Mouse (Mus musculus): ENCODE measurements around the gene Styx.

Gene Styx

GRCm38 (mm10) chr14:45445445-45445844 lies 94.6 kb downstream of the Styx start:
- CTCF ChIA-PET = interaction anchor here in 3 of 4 experiments (0.6 to 1.3 kb wide), 8 partner anchors 8 to 120 kb away, joined by 3 to 7 read pairs (median 3); no protein-coding TSS in a partner anchor
- POLR2A ChIA-PET = interaction anchor here (0.6 to 3.9 kb wide), 60 partner anchors 8 to 213 kb away, joined by 3 to 32 read pairs (median 4); partner anchors contain the start of genes Ddhd1 (in 2 of the 4), Ero1l (in 2 of the 4), Fermt2 (in 1 of the 4) and Psmc6 (in 1 of the 4)

GRCm38 (mm10) chr14:45446777-45447176 lies 95.9 kb downstream of the Styx start:
- ChIA-PET CTCF (interaction anchor here (0.5 to 1.2 kb wide), 4 partner anchors 24 to 106 kb away, joined by 3 to 5 read pairs (median 4); no protein-coding TSS in a partner anchor), POLR2A (interaction anchor here (0.8 to 3.9 kb wide), 23 partner anchors 8 to 211 kb away, joined by 3 to 32 read pairs (median 5); partner anchors contain the start of genes Ddhd1 (in 2 of the 4) and Ero1l (in 1 of the 4))

- POLR2A ChIA-PET = interaction anchor here in 2 of 4 experiments (0.7 to 5.0 kb wide), 9 partner anchors 11 to 202 kb away, joined by 3 to 27 read pairs (median 3); no protein-coding TSS in a partner anchor
- CTCF ChIA-PET = interaction anchor here in 2 of 4 experiments (0.8 to 1.2 kb wide), 4 partner anchors 10 to 1252 kb away, joined by 3 to 4 read pairs (median 4); no protein-coding TSS in a partner anchor
Measured at GRCm38 (mm10) chr14:45451090-45451489, 100.2 kb downstream of the Styx start.

DNA sequence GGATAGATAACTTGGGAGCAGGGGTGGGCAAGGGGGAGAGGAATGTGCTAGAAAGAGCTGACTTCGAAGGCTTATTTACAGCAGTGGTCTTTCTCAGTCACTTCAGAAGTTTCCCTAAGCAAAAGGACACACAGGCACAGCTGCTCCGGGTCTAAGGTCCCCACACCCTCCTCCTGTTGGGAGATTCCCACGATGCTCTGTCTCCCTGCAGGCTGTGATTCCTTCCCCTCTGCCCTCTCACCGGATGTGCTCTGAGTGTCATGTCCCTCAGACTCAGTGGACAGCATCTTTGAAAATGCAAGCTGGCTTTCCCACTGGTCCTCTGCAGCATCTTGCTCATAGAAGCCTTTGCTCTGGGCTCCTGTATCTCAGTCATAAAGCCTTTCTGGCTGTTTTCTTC lies 101.3 kb downstream of the Styx start:
- CTCF ChIA-PET = no interaction called here

GRCm38 (mm10) chr14:45452861-45453512 lies 102.1 kb downstream of the Styx start:
- ChIA-PET POLR2A (interaction anchor here (0.6 to 5.0 kb wide), 19 partner anchors 7 to 87 kb away, joined by 3 to 32 read pairs (median 6); no protein-coding TSS in a partner anchor), CTCF (interaction anchor here in 2 of 4 experiments (0.6 to 1.3 kb wide), 3 partner anchors 8 to 109 kb away, joined by 3 to 4 read pairs (median 3); no protein-coding TSS in a partner anchor)

More for the DNA sequence above, 101.3 kb downstream of the Styx start:
- POLR2A ChIA-PET = interaction anchor here in 3 of 4 experiments (0.6 to 5.0 kb wide), 8 partner anchors 12 to 206 kb away, joined by 3 to 27 read pairs (median 4); partner anchors contain the start of gene Ddhd1 (in 1 of the 3)

DNA sequence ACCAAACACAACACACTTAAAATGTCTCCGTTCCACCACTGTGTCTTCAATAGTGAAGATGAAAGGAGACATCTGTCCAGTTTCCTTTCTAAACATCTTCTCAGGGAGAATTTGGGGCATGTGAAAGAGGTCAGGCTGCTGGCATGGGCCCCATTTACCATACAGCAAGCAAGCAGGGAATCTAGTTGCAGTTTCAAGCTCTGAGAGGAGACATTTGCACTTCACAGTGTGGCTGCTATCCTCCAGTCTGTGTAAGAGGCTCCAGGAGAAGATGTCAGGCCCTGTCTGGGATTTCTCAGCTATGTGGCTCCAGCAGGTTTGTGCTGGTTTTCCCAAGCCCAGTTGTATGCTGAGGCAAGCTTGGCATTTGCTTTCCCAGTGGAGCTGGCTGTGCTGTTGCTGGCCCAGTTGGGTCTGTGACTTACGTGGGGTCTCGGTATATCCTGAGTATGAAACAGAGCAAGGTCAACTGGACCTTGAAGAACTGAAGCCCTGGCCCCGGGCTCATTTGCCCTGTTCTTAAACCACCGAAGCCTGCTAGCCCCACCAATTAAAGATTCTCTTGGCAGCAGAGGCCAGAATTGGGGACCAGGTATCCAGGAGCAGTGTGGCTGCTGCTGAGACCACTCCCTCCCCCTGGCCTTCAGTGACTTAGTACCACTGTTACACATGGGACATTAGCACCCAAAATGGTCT lies 102.8 kb downstream of the Styx start:
- ChIA-PET CTCF (interaction anchor here in 2 of 4 experiments (0.6 to 1.3 kb wide), 4 partner anchors 9 to 212 kb away, joined by 3 to 4 read pairs (median 3); no protein-coding TSS in a partner anchor), POLR2A (interaction anchor here (0.6 to 4.7 kb wide), 20 partner anchors 7 to 148 kb away, joined by 3 to 32 read pairs (median 5); no protein-coding TSS in a partner anchor)

DNA sequence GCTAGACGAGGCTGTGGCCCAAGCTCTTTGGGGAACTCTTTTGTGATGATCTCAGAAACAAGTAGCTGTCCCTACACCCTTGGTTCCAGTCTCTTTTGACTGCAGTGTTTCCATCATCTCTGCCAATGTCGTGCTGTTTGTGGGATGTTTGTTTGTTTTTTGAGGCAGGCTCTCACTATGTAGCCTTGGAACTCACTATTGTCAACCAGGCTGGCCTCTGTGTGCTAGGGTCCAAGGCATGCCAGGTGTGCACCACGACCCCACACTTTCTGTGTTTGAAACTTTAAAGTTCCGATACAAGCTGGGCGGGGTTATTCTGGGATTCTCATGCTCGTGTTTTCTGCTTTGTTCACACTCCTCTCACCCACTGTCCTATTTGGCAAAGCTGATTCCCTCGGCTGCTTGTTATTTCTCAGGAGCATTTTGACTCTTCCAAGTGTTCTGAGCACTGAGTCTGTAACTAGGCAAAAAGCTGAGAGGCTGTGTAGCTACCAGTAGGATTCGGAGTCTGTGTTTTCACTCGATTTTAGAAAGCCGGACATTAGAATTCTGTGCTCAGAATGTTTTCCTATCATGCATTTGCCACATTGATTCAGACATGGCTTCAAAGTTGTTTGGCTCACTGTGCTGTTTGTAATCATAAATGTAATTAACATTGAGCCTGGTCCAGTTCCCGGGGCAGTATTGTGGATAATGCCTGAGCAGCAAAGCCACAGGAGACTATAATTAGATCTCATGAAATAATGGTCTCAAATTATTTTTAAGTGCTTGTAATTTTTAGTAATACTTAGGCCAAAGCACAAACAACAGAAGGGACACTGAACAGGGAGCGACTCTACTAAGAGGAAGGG lies 105.0 kb downstream of the Styx start:
- ChIA-PET CTCF (interaction anchor here (0.5 to 1.7 kb wide), 6 partner anchors 14 to 95 kb away, joined by 3 to 5 read pairs (median 4); no protein-coding TSS in a partner anchor), POLR2A (interaction anchor here (0.8 to 4.7 kb wide), 15 partner anchors 10 to 110 kb away, joined by 3 to 32 read pairs (median 4); partner anchors contain the start of gene Fermt2 (in 1 of the 4))

DNA sequence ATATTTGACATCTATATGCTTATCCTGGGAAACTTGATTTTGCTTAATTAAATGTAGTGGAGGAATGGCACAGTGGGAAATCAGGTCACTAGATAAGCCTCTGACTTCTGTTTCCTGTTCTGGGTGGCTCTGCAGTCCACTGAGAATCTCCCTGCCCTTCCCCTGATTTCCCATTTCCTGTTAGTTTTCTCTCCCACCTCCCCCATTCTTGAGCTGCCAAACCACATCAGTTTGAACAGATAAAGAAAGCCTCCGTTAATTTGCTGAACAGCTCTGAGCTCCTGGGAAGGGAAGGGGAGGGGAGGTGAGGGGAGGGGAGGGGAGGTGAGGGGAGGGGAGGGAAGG lies 105.6 kb downstream of the Styx start:
- CTCF ChIA-PET = interaction anchor here in 3 of 4 experiments (0.5 to 1.7 kb wide), 3 partner anchors 33 to 95 kb away, joined by 3 to 4 read pairs (median 3); no protein-coding TSS in a partner anchor
- POLR2A ChIA-PET = interaction anchor here in 3 of 4 experiments (0.6 to 4.7 kb wide), 12 partner anchors 9 to 109 kb away, joined by 3 to 32 read pairs (median 4); no protein-coding TSS in a partner anchor

DNA sequence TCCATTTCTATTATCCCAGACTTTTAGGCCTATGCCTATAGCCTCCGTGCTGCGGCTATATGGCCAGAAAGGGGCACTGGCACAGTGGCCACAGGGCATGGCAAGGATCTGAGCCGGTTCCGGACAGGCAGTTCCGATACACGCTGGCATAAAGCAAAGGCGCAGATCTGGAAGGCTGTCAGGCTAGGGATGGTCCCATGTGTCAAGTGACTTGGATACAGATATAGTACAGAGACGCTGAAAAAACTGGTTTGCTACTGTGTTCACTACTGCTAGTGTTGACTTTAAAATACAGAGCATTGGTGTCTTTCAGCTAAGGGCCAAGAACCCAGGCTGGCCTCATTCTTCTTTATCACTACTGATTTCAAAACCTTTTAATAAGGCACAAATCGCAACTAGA lies 106.1 kb downstream of the Styx start:
- POLR2A ChIA-PET = interaction anchor here in 3 of 4 experiments (0.6 to 4.7 kb wide), 11 partner anchors 9 to 108 kb away, joined by 3 to 32 read pairs (median 3); no protein-coding TSS in a partner anchor
- CTCF ChIA-PET = interaction anchor here in 2 of 4 experiments (0.9 to 1.7 kb wide), 2 partner anchors 94 kb away, joined by 3 to 4 read pairs; no protein-coding TSS in a partner anchor

DNA sequence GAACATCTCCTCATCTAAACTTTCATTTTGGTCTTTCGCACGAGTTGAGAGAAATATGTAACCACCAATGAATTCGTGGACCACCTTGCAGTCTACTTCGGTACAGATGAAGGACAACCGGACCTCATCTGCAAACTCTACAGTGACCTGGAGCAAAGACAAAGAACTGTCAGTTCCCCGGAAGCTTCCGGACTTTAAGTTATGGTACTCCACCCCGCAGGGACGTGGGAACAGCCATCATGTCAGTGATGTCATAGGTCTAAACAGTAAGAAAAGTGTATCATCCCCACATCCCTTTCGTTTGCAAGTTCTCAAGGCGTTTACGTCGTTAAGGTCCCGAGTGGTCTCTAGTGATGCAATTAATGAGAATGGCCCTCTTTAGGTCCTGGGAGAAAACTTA lies 109.0 kb downstream of the Styx start:
- CTCF ChIA-PET = interaction anchor here in 3 of 4 experiments (0.6 to 1.1 kb wide), 3 partner anchors 28 to 46 kb away, joined by 3 to 4 read pairs (median 3); no protein-coding TSS in a partner anchor

GRCm38 (mm10) chr14:45460491-45460890 lies 109.6 kb downstream of the Styx start:
- ChIA-PET CTCF (interaction anchor here in 3 of 4 experiments (0.6 to 1.1 kb wide), 3 partner anchors 28 to 46 kb away, joined by 3 to 4 read pairs (median 3); no protein-coding TSS in a partner anchor), POLR2A (interaction anchor here in 2 of 4 experiments (0.7 to 2.0 kb wide), 2 partner anchors 69 to 107 kb away, joined by 5 to 6 read pairs; partner anchors contain the start of gene Fermt2 (in 1 of the 2))

More for the DNA sequence above, 109.0 kb downstream of the Styx start:
- POLR2A ChIA-PET = interaction anchor here in 1 of 4 experiments (2.0 kb wide), 1 partner anchor 69 kb away, joined by 5 read pairs; the partner anchor contains the start of gene Fermt2

DNA sequence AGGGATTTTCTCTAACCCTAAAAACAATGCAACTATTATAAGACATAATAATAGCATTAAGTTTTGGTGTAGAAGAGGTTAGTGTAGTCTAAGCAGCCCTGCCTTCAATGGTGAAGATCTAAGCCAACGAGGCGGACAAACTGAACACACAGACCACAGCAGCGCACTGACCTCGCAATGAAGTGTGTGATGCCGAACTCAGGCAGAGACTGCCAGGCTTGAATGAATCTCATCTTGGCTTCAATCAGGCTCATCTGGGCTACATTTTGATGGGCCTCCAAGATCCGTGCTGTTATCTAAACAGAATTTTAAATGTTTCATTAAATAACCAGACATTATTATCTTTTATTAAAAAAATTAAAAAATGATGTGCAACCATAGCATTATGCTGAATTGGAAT lies 111.1 kb downstream of the Styx start:
- ChIA-PET POLR2A (interaction anchor here in 2 of 4 experiments (0.6 to 3.5 kb wide), 4 partner anchors 10 to 25 kb away, joined by 3 to 19 read pairs (median 8); no protein-coding TSS in a partner anchor), CTCF (interaction anchor here in 1 of 4 experiments (0.7 kb wide), 1 partner anchor 11 kb away, joined by 4 read pairs; no protein-coding TSS in a partner anchor)

- POLR2A ChIA-PET = interaction anchor here in 3 of 4 experiments (0.6 to 3.5 kb wide), 21 partner anchors 8 to 195 kb away, joined by 3 to 19 read pairs (median 5); partner anchors contain the start of genes Ddhd1 (in 1 of the 3) and Fermt2 (in 1 of the 3)
- CTCF ChIA-PET = interaction anchor here in 2 of 4 experiments (0.6 to 0.8 kb wide), 2 partner anchors 78 to 1624 kb away, joined by 3 to 6 read pairs; no protein-coding TSS in a partner anchor
Measured at GRCm38 (mm10) chr14:45462374-45462773, 111.5 kb downstream of the Styx start.

DNA sequence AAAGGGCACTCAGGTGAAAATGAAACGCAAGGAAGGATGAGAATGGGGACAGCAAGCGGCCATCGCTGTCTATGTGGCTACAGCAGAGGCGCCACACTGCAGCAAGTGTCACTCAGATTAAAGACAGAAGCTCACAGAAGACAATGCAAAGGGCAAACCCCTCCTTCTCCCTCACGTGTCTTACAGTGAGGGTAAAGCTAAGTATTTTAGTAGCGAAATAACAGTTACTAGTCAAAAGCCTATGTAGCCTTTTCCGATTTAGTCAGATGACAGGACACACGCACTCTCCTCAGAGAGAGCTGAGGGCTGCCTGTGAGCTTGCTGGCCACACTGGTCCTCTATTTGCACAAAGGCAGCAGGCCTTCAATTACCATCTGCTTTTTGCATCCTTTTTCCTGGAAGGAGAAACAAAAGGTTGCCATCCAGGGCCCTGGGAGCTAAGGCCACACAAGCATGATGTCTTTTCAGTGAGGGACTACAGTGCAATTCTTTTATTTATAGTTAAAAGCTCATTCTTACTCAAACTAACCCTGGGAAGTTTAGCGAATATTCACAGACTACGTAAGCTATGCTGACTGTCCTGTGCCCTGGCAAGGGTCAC lies 112.1 kb downstream of the Styx start:
- CTCF ChIA-PET = interaction anchor here in 2 of 4 experiments (0.6 to 1.0 kb wide), 3 partner anchors 40 to 1623 kb away, joined by 3 to 6 read pairs (median 5); no protein-coding TSS in a partner anchor
- POLR2A ChIA-PET = interaction anchor here (0.6 to 3.5 kb wide), 35 partner anchors 9 to 195 kb away, joined by 3 to 19 read pairs (median 4); partner anchors contain the start of genes Fermt2 (in 2 of the 4) and Ddhd1 (in 1 of the 4)

DNA sequence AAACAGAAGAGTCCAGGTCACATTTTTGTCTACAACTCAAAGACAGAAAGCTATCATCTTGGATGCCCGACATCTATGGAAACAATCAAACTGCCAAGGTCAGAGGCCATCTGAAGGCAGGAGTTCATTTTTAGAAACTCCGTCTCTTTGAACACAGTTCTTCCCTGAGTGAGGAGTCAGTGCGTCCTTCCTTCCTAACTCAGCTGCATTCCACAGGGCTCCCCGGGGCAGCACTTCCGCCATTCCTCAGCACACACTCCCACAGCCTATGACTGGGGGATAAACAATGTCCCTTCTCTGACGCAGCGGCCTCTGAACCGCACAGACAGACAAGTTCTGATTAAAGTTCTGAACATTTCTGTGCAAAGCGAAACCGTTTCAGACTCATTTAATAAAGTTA lies 112.7 kb downstream of the Styx start:
- ChIA-PET CTCF (interaction anchor here in 1 of 4 experiments (1.0 kb wide), 1 partner anchor 40 kb away, joined by 5 read pairs; no protein-coding TSS in a partner anchor), POLR2A (interaction anchor here (0.7 to 3.5 kb wide), 29 partner anchors 9 to 95 kb away, joined by 3 to 19 read pairs (median 4); partner anchors contain the start of gene Fermt2 (in 1 of the 4))
